Mouse (Mus musculus): ENCODE data around the gene Vamp2.

- TF ChIP-seq CTCF (IDR thresholded peaks at IDR 0.05) (no peak), EP300 (IDR thresholded peaks at IDR 0.05) (peak; percentile 99)
Measured at GRCm38 (mm10) chr11:69094697-69095429, 6.6 kb downstream of the Vamp2 start, which contains the start of gene Per1.
